In the genomic region with DNA sequence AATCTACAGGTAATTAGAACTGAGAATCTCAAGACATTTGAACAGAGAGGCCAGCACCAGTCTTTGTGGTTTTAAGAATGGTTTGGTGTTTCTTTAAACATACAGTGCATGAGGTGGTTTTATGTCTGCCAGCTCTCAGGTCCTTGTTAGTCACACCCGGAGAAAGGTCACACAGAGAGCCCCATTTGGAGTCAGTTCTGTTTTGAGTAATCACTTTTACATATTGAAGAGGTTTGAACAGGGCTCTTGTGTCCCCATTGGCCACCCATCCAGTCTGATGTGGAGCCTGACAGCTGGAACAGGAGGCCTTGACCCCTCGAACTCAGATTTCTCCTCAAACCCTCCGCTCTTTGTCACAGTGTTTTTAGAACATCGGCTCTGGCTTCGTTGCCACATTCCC, we compare ENCODE assay signal across 13 mouse cellular contexts.
"Had no signal": no experiment of that assay in that cellular context is flagged by ENCODE, and none has a peak within 500 bp of the region (broad histone marks: within the 10 kb centered on the region; RNA-seq: fewer than 3 reads in every experiment).

No protein-coding gene starts in this region.

- ATAC-seq: liver, embryonic 12.5 days; midbrain, embryonic 16.5 days had no signal

- H3K4me2 ChIP-seq: limb, embryonic 15.5 days; liver, embryonic 12.5 days; lung, embryonic 14.5 days; midbrain, embryonic 11.5 days; neural tube, embryonic 13.5 days had no signal

- H3K36me3 ChIP-seq: limb, embryonic 15.5 days; liver, embryonic 12.5 days; neural tube, embryonic 13.5 days had no signal

- H3K9me3 ChIP-seq: limb, embryonic 15.5 days; liver, embryonic 12.5 days; neural tube, embryonic 13.5 days had no signal

- H3K27me3 ChIP-seq: limb, embryonic 15.5 days; liver, embryonic 12.5 days; neural tube, embryonic 13.5 days had no signal

- H3K27ac ChIP-seq: limb, embryonic 15.5 days; liver, embryonic 12.5 days; neural tube, embryonic 13.5 days had no signal

- H3K4me1 ChIP-seq: limb, embryonic 15.5 days; liver, embryonic 12.5 days; neural tube, embryonic 13.5 days had no signal

- H3K9ac ChIP-seq: limb, embryonic 15.5 days; liver, embryonic 12.5 days; lung, embryonic 14.5 days; neural tube, embryonic 13.5 days had no signal

- DNase-seq: layer of hippocampus, adult 9-11 months; layer of hippocampus, postnatal 36 days; lung, embryonic 14.5 days; lung, postnatal 10 days; lung, postnatal 4 days; right cerebral cortex, adult 18-20 months; right cerebral cortex, postnatal 25 days; thymus, postnatal 36 days had no signal

- H3K4me3 ChIP-seq: limb, embryonic 15.5 days; liver, embryonic 12.5 days; neural tube, embryonic 13.5 days had no signal
